Comparison of ENCODE assay signal across 8 mouse cellular contexts in genomic region chr6:144166104-144166503, GRCm38 (mm10).
DNase-seq lines count a peak whose midpoint lies in the region; ATAC-seq and TF ChIP-seq lines count a peak whose summit lies in the region.

No protein-coding gene starts in this region.

- DNase-seq in liver: peak; percentile 6
- no peak for DNase-seq in liver, postnatal 0 days
- DNase-seq in fibroblast of lung, adult 2 months (ENCODE audit: low read depth): peak; percentile 88
- no peak for DNase-seq in T-cell, adult 2 months (ENCODE audit: low spot score)
- DNase-seq in urinary bladder, postnatal 25 days (ENCODE audit: low spot score): no peak

- H3K27me3 ChIP-seq in liver, postnatal 0 days (ENCODE audit: insufficient read depth, low read length): no peaks in the 10 kb centered on the region
- H3K27me3 ChIP-seq in hindbrain, embryonic 12.5 days: no peaks in the 10 kb centered on the region
- no peaks in the 10 kb centered on the region for H3K27me3 ChIP-seq in midbrain, embryonic 16.5 days (ENCODE audit: control insufficient read depth, insufficient read depth, low read depth, low read length)
- H3K27me3 ChIP-seq in kidney, embryonic 14.5 days (ENCODE audit: control insufficient read depth, insufficient read depth, low read length): no peaks in the 10 kb centered on the region

- no peaks in the 10 kb centered on the region for H3K36me3 ChIP-seq in liver, postnatal 0 days (replicated peaks; ENCODE audit: insufficient read depth, low read length)
- H3K36me3 ChIP-seq in hindbrain, embryonic 12.5 days: no peaks in the 10 kb centered on the region
- no peaks in the 10 kb centered on the region for H3K36me3 ChIP-seq in midbrain, embryonic 16.5 days (ENCODE audit: control insufficient read depth, insufficient read depth, low read length)
- H3K36me3 ChIP-seq in kidney, embryonic 14.5 days (ENCODE audit: control insufficient read depth, insufficient read depth, low read length): no peaks in the 10 kb centered on the region

- WGBS in liver, postnatal 0 days (ENCODE audit: insufficient replicate concordance): 51% methylated on average over 8 of the region's 8 CpGs
- WGBS in hindbrain, embryonic 12.5 days: 2% methylated on average over 8 of the region's 8 CpGs
- WGBS in midbrain, embryonic 16.5 days: 4% methylated on average over 8 of the region's 8 CpGs
- WGBS in kidney, embryonic 14.5 days: 29% methylated on average over 8 of the region's 8 CpGs

- H3K4me1 ChIP-seq in liver, postnatal 0 days (ENCODE audit: insufficient read depth): no peaks in the 10 kb centered on the region
- peaks cover 38% of the 10 kb centered on the region for H3K4me1 ChIP-seq in hindbrain, embryonic 12.5 days
- peaks cover 9% of the 10 kb centered on the region for H3K4me1 ChIP-seq in midbrain, embryonic 16.5 days (ENCODE audit: control insufficient read depth, insufficient read depth, low read length)
- H3K4me1 ChIP-seq in kidney, embryonic 14.5 days (ENCODE audit: control insufficient read depth, insufficient read depth, low read length): 0 out of 2 replicates have a peak, but pooled peaks cover 7% of the 10 kb centered on the region

- H3K4me2 ChIP-seq in liver, postnatal 0 days (ENCODE audit: low read depth, low read length): no peak overlapping the region
- H3K4me2 ChIP-seq in hindbrain, embryonic 12.5 days (replicated peaks): peak overlapping the region; percentile 30
- peak overlapping the region; percentile 40 for H3K4me2 ChIP-seq in midbrain, embryonic 16.5 days (ENCODE audit: low read length)
- no peak overlapping the region for H3K4me2 ChIP-seq in kidney, embryonic 14.5 days (replicated peaks; ENCODE audit: low read depth, low read length)

- TF ChIP-seq CTCF in liver, postnatal 0 days (IDR thresholded peaks at IDR 0.05; ENCODE audit: low read depth): no peak

- no peaks in the 10 kb centered on the region for H3K9me3 ChIP-seq in liver, postnatal 0 days (ENCODE audit: low read length)
- H3K9me3 ChIP-seq in hindbrain, embryonic 12.5 days (replicated peaks): no peaks in the 10 kb centered on the region
- no peaks in the 10 kb centered on the region for H3K9me3 ChIP-seq in midbrain, embryonic 16.5 days (replicated peaks; ENCODE audit: control insufficient read depth, low read length, poor library complexity, severe bottlenecking)
- no peaks in the 10 kb centered on the region for H3K9me3 ChIP-seq in kidney, embryonic 14.5 days (ENCODE audit: control insufficient read depth, low read length)

- no peak overlapping the region for H3K27ac ChIP-seq in liver, postnatal 0 days (ENCODE audit: low read depth)
- H3K27ac ChIP-seq in hindbrain, embryonic 12.5 days: peak overlapping the region; percentile 64
- H3K27ac ChIP-seq in midbrain, embryonic 16.5 days (ENCODE audit: low read length): peak overlapping the region; percentile 40
- no peak overlapping the region for H3K27ac ChIP-seq in kidney, embryonic 14.5 days (ENCODE audit: low read depth, low read length)

- no peak overlapping the region for H3K4me3 ChIP-seq in liver, postnatal 0 days (ENCODE audit: low read depth, low read length)
- no peak overlapping the region for H3K4me3 ChIP-seq in hindbrain, embryonic 12.5 days
- H3K4me3 ChIP-seq in midbrain, embryonic 16.5 days (ENCODE audit: low read depth, low read length): no peak overlapping the region
- H3K4me3 ChIP-seq in kidney, embryonic 14.5 days (ENCODE audit: low read length): no peak overlapping the region

- H3K9ac ChIP-seq in liver, postnatal 0 days (replicated peaks): no peak overlapping the region
- H3K9ac ChIP-seq in hindbrain, embryonic 12.5 days: no peak overlapping the region
- H3K9ac ChIP-seq in midbrain, embryonic 16.5 days (ENCODE audit: low read depth, low read length): peak overlapping the region; percentile 31; the same call in 1 of the 2 replicates
- no peak overlapping the region for H3K9ac ChIP-seq in kidney, embryonic 14.5 days (ENCODE audit: low read depth, low read length)

- TF ChIP-seq EP300 in liver, postnatal 0 days (IDR thresholded peaks at IDR 0.05; ENCODE audit: low read depth): no peak

- ATAC-seq in liver, postnatal 0 days: no peak
- ATAC-seq in hindbrain, embryonic 12.5 days (ENCODE audit: low FRiP score): peak; percentile 87
- peak; percentile 76 for ATAC-seq in midbrain, embryonic 16.5 days
- no peak for ATAC-seq in kidney, embryonic 14.5 days (ENCODE audit: low FRiP score, low TSS enrichment)

Comparison
In these comparisons a context has a peak if more than half of its experiments do, and no peak if none do; other contexts are left out.
1. DNase-seq: peak in liver (single experiment) and fibroblast of lung, adult 2 months (single experiment); none in liver, postnatal 0 days (single experiment), T-cell, adult 2 months (single experiment) and urinary bladder, postnatal 25 days (single experiment).
2. ATAC-seq: peak in hindbrain, embryonic 12.5 days (single experiment) and midbrain, embryonic 16.5 days (single experiment); none in liver, postnatal 0 days (single experiment) and kidney, embryonic 14.5 days (single experiment).
3. H3K27ac ChIP-seq: peak in hindbrain, embryonic 12.5 days (single experiment) and midbrain, embryonic 16.5 days (single experiment); none in liver, postnatal 0 days (single experiment) and kidney, embryonic 14.5 days (single experiment).
4. H3K4me2 ChIP-seq: peak in hindbrain, embryonic 12.5 days (single experiment) and midbrain, embryonic 16.5 days (single experiment); none in liver, postnatal 0 days (single experiment) and kidney, embryonic 14.5 days (single experiment).